Mouse (Mus musculus): ENCODE data around the gene Mbnl2. TPM values are rescaled to one million over a fixed set of nuclear protein-coding genes. Genes with fewer than 3 reads are reported as not detected.

Mbnl2 gene
- total and polyA plus RNA-seq, 3 experiments, result 23.8 to 28.9 (median 23.9) TPM

DNA sequence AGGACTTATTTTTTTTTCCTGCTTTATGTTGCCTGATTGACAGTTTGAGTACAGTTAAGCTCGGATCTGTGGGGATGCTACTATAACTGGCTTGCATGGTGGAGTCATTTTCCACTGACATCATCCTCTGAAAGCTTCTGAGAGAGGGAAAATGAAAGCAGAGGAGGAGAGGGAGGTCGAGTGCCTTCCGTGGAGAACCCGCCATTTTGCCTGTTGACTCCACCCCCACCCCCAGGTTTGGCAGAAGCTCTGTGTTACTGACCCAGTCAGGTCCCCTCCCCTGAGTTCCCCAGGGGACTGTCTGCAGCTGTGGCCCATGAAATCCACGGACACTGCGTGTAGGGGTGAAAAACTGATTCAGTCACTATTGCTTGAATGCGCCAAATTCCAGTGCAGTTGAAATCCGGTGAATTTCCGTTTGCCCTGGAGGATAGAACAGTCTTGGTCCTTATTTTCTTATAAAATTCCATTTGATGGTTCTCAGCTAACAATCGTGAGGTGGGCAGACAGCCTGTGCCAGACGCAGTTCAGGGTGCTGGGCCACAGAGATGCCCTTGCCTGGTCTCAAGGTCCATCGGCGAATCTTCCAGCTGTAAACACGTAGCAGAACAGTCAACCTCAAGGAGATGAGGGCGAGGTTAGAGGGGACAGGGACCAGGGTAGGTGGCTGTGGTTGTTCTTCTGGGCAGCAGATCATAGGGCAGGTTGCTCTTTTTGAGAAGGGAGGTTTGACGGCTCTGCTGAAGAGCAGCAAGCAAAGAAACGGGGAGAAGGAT lies 20.9 kb downstream of the Mbnl2 start (continued):
- TF ChIP-seq JUN (IDR thresholded peaks at IDR 0.05; ENCODE audit: insufficient read depth, low read depth, low read length) (peak; percentile 90), POLR2A (IDR thresholded peaks at IDR 0.05; ENCODE audit: low read depth, low read length) (peak; percentile 64), BHLHE40 (IDR thresholded peaks at IDR 0.05; ENCODE audit: low read depth, low read length) (peak; percentile 37), CTCF (conservative IDR thresholded peaks at IDR 0.05 in 1 of 2, IDR thresholded peaks at IDR 0.05 in 1 of 2; ENCODE audit: low read depth in 2 of 2, low read length in 2 of 2) (no peak), EP300 (IDR thresholded peaks at IDR 0.05; ENCODE audit: low read length) (peak; percentile 70), NRF1 (IDR thresholded peaks at IDR 0.05; ENCODE audit: low read depth, low read length) (peak; percentile 42; the same call in 1 of the 2 replicates), KAT2A (IDR thresholded peaks at IDR 0.05; ENCODE audit: insufficient replicate concordance, low read length) (0 out of 2 replicates have a peak, but pooled peaks have one; percentile 19), SIN3A (IDR thresholded peaks at IDR 0.05; ENCODE audit: low read length) (peak; percentile 80), MAFK (IDR thresholded peaks at IDR 0.05; ENCODE audit: insufficient replicate concordance, low read length) (no peak), CHD2 (IDR thresholded peaks at IDR 0.05; ENCODE audit: low read length) (no peak), SMC3 (IDR thresholded peaks at IDR 0.05; ENCODE audit: low read depth, low read length) (no peak), POLR2AphosphoS2 (IDR thresholded peaks at IDR 0.05; ENCODE audit: low read depth, low read length) (0 out of 2 replicates have a peak, but pooled peaks have one; percentile 25), ZKSCAN1 (IDR thresholded peaks at IDR 0.05; ENCODE audit: borderline replicate concordance, low read depth, low read length) (no peak), ZMIZ1 (IDR thresholded peaks at IDR 0.05; ENCODE audit: low read depth, low read length) (no peak), UBTF (IDR thresholded peaks at IDR 0.05; ENCODE audit: low read depth, low read length) (no peak), HCFC1 (IDR thresholded peaks at IDR 0.05; ENCODE audit: low read depth, low read length) (peak; percentile 47), PAX5 (IDR thresholded peaks at IDR 0.05; ENCODE audit: low read length) (no peak), RCOR1 (conservative IDR thresholded peaks at IDR 0.05; ENCODE audit: low read depth, low read length) (0 out of 2 replicates have a peak, but pooled peaks have one; percentile 15), TCF12 (IDR thresholded peaks at IDR 0.05; ENCODE audit: low read depth, low read length) (peak; percentile 71), RAD21 (IDR thresholded peaks at IDR 0.05; ENCODE audit: low read depth, low read length) (no peak), IRF4 (IDR thresholded peaks at IDR 0.05; ENCODE audit: low read depth, low read length) (peak; percentile 71)

DNA sequence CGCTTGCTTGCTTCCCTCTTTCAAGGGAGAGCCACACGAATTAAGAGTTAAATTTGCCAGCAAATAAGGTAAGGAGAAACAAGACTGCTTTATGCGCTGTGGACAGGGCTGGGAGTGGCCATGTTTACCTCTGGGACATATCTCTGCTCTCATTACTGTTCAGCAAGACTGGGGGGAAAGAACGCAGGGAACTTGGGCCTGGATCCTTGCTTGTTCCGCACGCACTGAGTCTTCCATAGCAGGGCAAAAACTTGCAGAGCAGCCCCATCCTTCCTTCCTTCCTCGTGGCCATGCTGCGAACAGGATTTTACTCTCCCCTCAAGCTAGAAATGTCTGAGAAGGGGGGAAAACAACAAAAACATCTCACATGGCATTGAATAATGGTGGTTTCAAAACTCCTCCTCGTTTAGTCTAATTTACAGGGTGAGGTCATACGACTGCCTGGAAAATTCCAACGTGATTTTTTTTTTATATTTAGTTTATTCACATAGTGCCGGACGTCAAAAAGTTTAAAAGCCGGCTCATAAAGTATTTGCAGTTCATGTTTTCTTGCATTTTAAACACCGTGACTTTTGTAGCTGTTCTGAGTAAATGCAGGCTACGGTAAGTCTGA lies 21.8 kb downstream of the Mbnl2 start:
- Histone ChIP-seq H3K27me3 (replicated peaks) (no peaks in the 10 kb centered on the region), H3K4me1 (ENCODE audit: control insufficient read depth in 1 of 2, insufficient read depth in 2 of 2) (peaks cover 15 to 46% of the 10 kb centered on the region in 2 experiments), H3K9me3 (replicated peaks; ENCODE audit: low read length) (no peaks in the 10 kb centered on the region), H3K4me2 (ENCODE audit: insufficient read depth, low read depth, poor library complexity, severe bottlenecking) (peak overlapping the region; percentile 80), H3K36me3 (replicated peaks in 1 of 2; ENCODE audit: control insufficient read depth in 1 of 2, insufficient read depth in 1 of 2, low read length in 1 of 2) (peaks cover 0 to 26% of the 10 kb centered on the region in 2 experiments), H3K27ac (ENCODE audit: insufficient read depth, low read depth) (peak overlapping the region; percentile 87), H3K9ac (ENCODE audit: insufficient read depth, low read depth) (peak overlapping the region; percentile 61), H3K79me2 (replicated peaks; ENCODE audit: control insufficient read depth, extremely low read depth, insufficient read depth, poor library complexity, severe bottlenecking) (peaks cover 45% of the 10 kb centered on the region), H3K4me3 (replicated peaks in 1 of 3; ENCODE audit: low read depth in 2 of 3, low read length in 2 of 3, poor library complexity in 1 of 3) (peak overlapping the region in 2 of 3 experiments; percentile 30 to 31)
- in situ Hi-C loops (cut with MboI; ENCODE audit: low pct_ligation_motif_present, low pct_unique_long_range_greater_than_20kb, low sequenced_read_pairs), result loop anchor here (25.0 kb wide), 1 partner anchor 1610 kb away; no protein-coding TSS in a partner anchor
- no peak for DNase-seq (ENCODE audit: extremely low read depth)
- dilution Hi-C loops (cut with MboI; ENCODE audit: extremely low pct_ligation_motif_present, extremely low pct_unique_long_range_greater_than_20kb, low sequenced_read_pairs), result no loop called here
- TF ChIP-seq MEF2A (IDR thresholded peaks at IDR 0.05; ENCODE audit: borderline replicate concordance, low read depth, low read length), result no peak
- no peak for TF ChIP-seq EP300 (IDR thresholded peaks at IDR 0.05; ENCODE audit: low read length)
- no peak for TF ChIP-seq ZNF384 (IDR thresholded peaks at IDR 0.05; ENCODE audit: low read depth, low read length)
- no peak for TF ChIP-seq ELF1 (IDR thresholded peaks at IDR 0.05; ENCODE audit: low read depth, low read length)
- TF ChIP-seq ZC3H11A (IDR thresholded peaks at IDR 0.05; ENCODE audit: low read depth, low read length), result no peak
- TF ChIP-seq TBP (conservative IDR thresholded peaks at IDR 0.05; ENCODE audit: low read depth, low read length), result no peak
- TF ChIP-seq MAX (IDR thresholded peaks at IDR 0.05; ENCODE audit: low read length), result no peak
- no peak for TF ChIP-seq E2F4 (IDR thresholded peaks at IDR 0.05; ENCODE audit: insufficient replicate concordance, low read depth, low read length)
- no peak for TF ChIP-seq UBTF (IDR thresholded peaks at IDR 0.05; ENCODE audit: low read depth, low read length)
- 0 out of 2 replicates have a peak, but pooled peaks have one; percentile 31 for TF ChIP-seq MYC (IDR thresholded peaks at IDR 0.05; ENCODE audit: low read depth, low read length)
- TF ChIP-seq MAFK (IDR thresholded peaks at IDR 0.05; ENCODE audit: insufficient replicate concordance, low read length), result no peak
- 0 out of 2 replicates have a peak, but pooled peaks have one; percentile 49 for TF ChIP-seq CHD1 (IDR thresholded peaks at IDR 0.05; ENCODE audit: low read depth, low read length)
- no peak for TF ChIP-seq RCOR1 (conservative IDR thresholded peaks at IDR 0.05; ENCODE audit: low read depth, low read length)
- no peak for TF ChIP-seq SMC3 (IDR thresholded peaks at IDR 0.05; ENCODE audit: low read depth, low read length)
- TF ChIP-seq GABPA (IDR thresholded peaks at IDR 0.05; ENCODE audit: insufficient replicate concordance, low read depth, low read length), result no peak
- TF ChIP-seq TCF12 (IDR thresholded peaks at IDR 0.05; ENCODE audit: low read depth, low read length), result no peak

Data from CH12.LX (cell line).